Mouse (Mus musculus) hematopoietic stem cell, adult 5-6 weeks (primary cell): ENCODE results near the gene Nup98. TPM values are rescaled to one million over a fixed set of nuclear protein-coding genes. Genes with fewer than 3 reads are reported as not detected.

Source experiments
- ATAC-seq, 2 experiments: fragments of 125-278 bp in 1 of 2; replicated peaks in 1 of 2; 2 replicates each; pipeline ENCODE4 v1.8.0; 2016 to 2017; ENCODE audit warnings: inconsistent platforms in 2 of 2, mild to moderate bottlenecking in 2 of 2, moderate number of reproducible peaks in 2 of 2, low read depth in 1 of 2, moderate TSS enrichment in 1 of 2; ENCODE audit not compliant: low FRiP score in 2 of 2, poor library complexity in 2 of 2, severe bottlenecking in 2 of 2, insufficient read depth in 1 of 2, low TSS enrichment in 1 of 2
- total RNA-seq: library from RNA; stranded (forward); fragments of 172-1452, 232-1000 nt; gene quantifications from 2 replicates; pipeline ENCODE4 v1.2.3, GENCODE M21; 2017

Gene Nup98
- total RNA-seq, 1 experiment from 2014 or later: 55.3 TPM

DNA sequence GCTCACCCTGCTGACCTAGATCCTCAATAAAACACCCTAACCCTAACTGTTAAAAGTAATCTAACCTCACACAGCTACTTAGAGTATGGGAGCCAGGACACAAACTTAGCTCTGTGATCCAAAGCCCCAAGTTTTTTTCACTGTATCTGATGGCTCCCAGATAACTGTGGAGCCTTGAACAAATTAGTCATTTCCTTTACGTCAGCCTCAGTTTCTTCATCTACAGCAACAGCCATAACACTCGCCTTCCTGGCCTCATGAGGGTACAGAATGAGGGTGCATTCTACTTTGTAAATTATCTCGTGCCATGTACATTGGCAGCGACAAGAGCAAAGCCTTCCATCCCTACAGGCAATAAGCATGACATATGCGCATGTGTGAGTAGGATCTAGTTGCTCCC, 32.4 kb upstream of the Nup98 start:
- ATAC-seq: no peak

DNA sequence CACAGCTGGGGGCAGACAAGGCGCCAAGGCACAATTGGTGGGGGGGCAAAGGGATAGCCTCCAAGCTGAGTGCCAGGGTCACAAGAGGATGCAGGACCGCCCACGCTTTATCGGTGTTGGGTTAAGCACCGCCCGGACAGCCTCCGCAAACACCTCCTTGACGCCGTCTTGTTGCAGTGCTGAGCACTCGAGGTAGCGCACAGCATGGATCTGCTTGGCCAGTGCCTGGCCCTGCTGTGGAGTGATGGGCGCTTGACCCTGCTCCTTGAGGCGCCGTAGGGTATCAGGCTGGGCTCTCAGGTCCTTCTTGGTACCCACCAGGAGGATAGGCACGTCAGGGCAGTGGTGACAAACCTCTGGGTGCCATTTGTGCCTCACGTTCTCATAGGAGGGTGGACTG, 29.6 kb upstream of the Nup98 start:
- no peak for ATAC-seq

DNA sequence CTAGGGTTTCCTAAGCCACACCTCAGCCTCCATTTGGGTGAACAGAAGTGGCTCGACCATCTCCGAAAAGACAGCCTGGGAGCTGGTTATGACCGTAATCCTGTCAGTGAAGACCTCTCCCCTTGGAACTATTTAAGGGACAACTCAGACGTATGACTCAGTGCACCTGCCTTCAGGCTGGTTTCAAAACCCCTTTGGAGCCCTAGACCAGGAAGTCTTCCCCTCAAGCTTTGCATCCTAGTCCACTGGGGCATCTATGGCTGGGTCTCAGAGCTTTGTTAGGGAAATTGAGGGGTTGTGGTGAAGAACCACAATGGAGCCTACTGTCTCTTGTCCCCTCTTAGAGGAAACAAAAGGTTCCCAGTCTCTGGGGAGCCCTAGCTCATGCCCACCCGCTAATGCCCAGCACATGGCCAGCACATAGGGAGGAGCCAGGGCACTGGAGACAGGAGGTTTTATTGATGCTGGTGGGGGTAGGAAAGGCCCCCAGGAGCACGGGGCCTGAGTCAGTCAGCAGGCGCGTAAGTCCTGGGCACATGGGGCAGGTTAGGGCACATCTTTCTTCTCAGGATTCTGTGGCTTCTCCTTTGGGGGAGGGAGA, 28.8 kb upstream of the Nup98 start:
- no peak for ATAC-seq

DNA sequence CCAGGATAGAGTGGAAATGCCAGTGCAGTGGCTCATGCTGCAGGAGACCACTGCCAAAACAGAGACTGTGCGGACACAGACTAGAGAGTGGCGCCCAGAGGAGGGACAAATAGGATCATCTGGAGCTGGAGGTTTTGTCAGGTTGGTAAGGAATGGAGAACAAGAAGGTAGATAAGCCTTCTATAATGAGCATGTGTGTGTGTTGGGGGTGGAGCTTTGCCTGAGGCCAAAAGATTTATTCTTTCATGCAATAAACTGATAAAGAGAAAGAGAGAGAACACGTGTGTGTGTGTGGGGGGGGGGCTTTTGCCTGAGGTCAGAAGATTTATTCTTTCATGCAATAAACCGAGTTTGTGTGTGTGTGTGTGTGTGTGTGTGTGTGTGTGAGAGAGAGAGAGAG, 23.1 kb upstream of the Nup98 start:
- no peak for ATAC-seq

DNA sequence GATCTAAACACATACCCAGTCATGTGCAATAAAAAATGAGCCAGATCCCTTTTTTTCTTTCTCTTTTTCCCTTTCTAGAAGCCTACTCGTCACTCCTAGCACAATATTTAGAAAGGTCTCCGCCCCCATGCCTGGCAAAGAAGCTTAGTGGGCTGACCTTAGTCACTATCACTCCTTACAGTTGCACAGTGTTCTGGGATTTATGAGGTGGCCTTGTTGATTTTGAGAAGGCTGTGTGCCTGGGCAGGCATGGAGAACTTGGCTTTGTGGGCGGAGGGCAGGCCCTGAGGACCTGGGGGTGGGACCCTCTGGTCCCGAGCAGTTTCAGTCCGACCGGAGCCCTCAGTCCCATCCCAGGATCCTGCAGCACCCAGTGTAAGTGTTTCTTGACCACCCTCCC, 19.8 kb upstream of the Nup98 start:
- ATAC-seq: no peak

DNA sequence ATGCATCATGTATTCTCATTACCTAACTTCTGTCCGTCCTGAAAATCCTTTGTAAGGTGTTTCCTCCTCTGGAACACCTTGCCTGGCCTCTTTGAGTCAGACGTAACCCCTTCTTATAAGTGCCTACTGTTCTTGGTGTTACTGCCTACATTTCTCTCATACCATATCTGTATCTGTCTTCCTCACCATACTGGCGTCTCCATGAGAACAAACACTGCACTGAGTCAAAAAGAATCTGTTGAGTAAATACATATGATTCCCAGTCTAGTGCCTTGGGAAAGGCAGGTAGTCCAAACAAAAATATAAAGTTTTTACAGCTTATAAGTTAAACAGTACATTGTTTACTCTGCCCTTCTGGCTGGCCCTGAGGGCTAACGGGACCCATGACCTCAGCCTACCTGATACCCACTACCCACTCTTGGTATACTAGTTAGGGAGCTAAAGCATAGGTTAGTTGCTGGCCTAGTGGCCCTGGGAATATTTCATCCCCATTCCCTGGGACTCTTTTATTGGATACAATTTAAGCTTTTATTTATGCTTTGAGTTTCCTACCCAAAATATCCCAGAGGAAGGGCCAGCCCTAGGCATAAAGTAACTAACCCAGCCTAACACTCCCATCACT, 18.2 kb upstream of the Nup98 start:
- ATAC-seq: no peak

DNA sequence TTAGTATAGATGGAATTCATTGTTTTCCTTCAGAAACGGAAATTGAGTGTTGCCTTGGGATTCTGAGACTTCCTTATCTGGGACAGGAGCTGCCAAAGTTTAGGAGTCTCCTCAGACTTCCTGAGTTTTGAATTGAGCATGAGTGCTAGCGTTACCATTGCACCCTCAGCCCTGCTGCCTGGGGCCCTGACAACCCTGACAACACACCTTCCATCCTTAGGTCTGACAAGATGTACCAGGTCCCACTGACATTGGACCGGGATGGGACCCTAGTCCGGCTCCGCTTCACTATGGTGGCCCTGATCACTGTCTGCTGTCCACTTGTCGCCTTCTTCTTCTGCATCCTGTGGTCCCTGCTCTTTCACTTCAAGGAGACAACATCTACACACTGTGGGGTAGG, 16.1 kb upstream of the Nup98 start:
- no peak for ATAC-seq

DNA sequence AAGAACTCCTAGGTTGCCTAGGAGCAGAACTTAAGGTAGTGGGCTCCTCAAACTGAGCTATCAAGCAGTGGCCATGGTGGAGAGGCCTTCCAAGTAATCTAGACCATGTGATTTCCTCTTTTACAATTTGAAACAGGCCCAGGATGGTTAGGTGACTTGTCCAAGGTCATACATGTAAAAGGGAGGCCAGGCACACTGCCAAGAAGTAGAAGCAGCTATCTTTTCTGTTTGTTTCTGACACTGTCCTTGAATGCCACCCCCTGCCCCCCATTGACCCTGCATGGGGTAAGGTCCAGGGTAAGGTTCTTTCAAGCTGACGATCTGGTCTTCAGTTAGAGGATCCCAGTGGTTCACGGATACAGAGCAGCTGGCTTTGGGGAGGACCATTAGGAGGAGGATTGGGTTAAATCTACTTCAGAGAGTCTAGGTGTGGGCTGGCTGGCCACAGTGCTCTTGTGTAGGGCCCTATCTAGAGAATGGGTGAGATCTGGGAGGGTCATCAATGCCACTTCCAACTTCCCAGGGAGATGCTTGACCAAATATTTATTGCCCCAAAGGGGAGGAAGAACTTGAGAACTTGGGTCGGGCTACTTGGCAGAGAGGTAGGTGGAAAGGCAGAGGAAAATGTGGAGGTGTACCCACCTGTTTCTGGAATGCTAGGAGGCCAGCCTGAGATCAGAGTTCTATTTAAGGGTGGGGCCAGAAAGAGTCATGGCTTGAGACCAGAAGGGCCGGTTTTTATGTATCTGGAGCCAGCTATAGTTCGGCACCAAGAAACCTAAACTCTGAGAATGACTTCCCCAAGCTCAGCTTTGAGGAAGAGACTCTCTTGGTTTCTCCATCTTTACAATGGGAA, 14.1 kb upstream of the Nup98 start:
- ATAC-seq: no peak

DNA sequence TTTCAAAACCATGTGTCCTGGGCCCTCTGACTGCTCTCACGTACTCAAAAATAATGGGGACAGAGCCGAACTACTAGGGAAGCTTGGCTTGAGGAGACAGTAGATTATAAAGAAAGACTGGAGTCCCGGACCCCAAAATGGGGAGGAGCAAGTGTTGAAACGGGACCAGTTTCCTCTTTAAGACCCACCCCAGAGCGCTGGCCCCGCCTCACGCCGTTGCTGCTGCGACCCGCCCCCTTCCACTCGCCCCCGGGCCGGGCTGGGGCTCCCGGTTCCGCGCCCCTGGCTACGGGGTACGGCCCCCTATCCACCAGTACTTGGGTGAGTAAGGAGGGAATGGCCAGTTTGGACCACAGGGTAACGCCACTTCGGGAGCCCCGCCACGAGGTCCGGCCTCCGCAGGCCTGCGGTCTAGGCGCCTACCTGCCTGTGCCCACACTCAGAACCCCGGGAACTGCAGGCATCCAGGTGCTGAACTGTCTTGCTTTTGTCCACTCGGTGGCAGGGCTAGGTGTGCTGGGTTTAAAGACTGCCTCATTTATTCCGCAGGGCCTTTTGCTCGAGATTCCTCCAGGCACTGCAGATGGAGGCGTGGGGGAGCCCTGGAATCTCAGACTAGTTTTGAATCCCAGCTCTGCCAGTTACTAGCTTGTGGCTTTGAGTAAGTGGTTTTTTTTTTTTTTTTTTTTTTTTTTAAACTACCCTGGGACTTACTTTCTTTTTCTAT, 13.0 kb upstream of the Nup98 start:
- ATAC-seq: peak; percentile 76 to 84

DNA sequence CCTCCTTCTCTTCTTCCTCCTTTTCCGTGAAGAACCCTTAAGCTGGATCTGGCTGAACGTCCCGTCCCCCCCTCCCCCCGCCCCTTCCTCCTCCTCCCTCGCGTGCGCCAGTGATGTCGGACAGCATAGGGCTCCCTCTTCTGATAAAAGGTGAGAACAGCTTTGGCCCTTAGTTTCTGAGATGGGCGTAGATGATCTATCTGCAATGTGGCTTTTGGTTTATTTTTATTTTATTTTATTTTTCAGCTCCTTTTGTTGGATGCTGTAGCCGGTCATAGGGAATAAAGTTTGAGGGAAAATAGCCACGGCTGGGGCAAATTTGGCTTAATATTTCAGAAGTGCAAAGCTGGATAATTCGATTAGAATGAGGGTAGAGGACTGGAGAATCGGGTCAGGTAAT, 12.4 kb upstream of the Nup98 start:
- ATAC-seq: peak; percentile 80 to 83

DNA sequence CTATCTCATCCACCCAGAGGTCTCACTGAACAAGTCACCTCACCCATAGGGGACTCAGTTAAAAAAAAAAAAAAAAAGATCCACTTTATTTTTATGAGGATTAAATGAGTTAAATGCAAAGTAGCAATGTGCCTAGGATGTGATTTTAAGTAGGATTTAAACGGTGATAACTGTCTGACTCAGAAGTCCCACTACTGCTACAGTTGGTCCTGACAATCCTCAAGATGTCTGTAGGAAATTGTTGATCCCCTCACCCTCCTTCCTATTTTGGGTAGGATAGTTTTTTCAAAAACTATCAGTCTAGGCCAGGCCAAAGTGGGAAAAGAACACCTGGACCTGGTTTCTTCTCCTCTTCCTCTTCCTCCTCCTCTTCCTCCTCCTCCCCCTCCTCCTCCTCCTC, 11.9 kb upstream of the Nup98 start:
- no peak for ATAC-seq

DNA sequence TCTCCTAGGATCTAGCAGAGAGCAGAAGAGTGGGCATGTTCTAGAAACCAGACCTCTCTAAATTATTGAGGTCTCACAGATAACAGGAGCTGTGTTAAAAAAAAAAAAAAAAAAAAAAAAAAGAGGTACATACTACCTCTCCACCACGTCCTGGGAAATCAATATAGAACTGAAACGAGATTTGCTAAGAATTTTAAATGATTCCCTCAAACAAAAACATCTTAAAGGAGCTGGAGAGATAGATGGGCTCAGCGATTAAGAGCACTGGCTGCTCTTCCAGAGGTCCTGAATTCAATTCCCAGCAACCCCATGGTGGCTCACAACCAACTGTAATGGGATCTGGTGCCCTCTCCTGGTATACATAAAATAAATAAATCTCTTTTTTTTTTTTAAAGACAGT, 1.1 kb upstream of the Nup98 start:
- no peak for ATAC-seq

DNA sequence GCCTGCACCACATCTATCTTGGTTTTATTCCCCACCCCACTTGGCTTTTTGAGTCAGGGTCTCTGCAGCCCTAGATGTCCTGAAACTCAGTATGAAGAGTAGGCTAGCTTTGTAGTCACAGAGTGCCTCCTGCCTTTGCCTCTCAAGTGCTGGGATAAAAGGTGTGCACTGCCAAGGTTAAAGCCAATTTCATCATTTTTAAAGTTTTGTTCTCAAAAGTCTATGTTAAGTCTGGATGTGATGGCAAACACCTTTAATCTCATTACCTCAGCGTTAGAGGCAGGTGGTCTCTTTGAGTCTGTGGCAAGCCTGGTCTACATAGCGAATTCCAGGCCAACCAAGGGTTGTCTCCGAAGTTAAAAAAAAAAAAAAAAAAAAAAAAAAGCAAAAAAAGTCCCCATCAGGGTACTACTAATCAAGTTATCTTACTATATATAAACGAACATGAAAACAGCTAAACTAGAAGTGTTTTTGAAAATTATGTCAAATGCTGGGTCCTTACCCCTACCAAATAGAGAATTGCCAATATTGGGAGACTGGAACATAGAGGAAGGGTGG, 1.1 kb downstream of the Nup98 start:
- no peak for ATAC-seq

DNA sequence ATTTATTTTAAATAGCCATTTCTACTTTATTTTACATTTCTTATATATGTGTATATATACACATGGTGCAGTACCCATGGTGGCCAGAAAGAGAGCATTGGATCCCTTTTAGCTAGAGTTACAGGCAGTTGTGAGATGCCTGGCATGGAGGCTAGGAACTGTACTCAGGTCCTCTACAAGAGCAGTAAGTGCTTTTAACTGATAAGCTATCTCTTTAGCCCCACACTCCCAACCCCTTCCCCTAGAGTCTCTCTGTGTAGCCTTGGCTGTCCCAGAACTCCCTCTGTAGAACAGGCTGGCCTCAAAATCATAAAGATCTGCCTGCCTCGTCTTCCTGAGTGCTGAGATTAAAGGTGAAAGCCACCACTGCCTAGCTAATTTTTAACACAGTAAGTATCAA, 4.3 kb downstream of the Nup98 start:
- ATAC-seq: no peak

DNA sequence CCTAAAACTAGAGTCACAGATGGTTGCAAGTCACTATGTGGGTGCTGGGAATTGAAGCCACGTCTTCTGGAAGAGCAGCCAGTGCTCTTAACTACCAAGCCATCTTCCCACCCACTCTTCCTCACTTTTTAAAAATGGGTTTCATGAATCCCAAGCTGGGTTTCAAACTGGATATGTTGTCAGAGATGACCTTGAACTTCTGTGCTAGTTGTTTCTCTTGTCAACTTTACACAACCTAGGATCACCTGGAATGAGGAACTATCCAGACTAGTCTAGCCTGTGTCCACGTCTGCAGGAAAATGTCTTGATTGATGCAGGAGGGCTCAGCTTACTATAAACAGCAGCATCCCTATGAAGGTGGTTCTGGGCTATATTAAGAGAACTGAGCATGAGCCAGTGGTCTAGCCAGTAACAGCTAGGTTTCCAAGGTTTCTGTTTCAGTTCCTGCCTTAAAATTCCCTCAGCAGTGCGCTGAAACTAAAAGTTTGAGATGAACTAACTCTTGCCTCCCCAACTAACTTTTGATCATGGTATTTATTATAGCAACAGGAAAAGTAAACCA, 5.6 kb downstream of the Nup98 start:
- no peak for ATAC-seq

DNA sequence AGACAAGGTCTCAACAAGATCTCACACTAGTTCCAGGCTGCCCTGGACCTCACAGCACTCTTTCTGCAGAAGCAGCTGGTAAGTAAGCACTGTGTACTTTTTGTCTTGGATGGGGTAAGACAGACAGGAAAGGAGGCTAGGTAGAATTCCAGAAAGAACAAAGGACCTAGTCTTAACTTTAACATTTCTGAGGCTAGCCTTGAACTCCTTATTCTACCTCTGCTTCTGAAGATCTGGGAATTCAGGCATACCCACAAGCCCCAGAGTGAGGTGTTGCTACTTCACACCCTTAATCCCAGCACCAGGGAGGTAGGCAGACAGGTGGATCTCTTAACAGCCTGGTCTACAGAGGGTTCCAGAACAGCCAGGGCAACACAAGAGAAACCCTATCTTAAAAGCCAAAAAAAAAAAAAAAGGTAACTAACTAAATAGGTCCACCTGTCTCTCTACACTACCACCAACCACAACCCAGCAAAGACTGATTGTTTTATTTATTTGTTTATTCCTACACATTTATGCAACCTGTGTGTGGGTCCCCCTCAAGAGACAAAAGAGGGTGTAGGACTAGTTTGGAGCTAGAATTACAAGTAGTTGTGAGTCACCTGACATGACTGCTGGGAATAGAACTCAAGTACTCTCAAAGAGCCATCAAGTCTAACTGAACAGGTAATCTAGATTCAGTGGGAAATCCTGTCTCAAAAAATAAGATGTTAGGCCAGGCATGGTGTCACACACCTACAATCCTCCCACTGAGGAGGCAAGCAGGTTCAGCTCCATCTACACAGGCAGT, 8.8 kb downstream of the Nup98 start:
- ATAC-seq: no peak

DNA sequence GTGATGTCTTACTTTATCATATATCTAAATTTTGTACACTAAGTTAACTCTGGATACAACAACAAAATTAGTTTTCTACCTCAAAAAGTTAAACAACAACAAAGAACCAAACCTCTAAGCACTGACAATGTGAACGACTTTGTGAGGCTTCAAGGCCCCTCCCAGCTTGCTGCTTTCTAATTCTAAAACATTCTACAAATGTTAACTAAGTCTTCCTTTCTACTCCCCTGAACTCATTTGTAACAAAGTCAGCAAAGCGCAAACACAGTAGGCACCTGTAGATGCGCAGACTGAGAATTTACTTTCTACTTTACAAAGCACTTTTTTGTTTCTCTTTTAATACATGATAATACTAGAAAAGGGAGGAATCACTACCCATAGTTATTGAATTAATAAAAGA, 9.4 kb downstream of the Nup98 start:
- ATAC-seq: no peak
